Mouse (Mus musculus): Measurements from ENCODE around the gene Rara. TPM values are rescaled to one million over a fixed set of nuclear protein-coding genes. Genes with fewer than 3 reads are reported as not detected.
A peak's percentile ranks its signal among the peaks of the same experiment; 100 is the strongest.
"Not testable (repeated sequence)": the region's sequence is repeated elsewhere in the genome, so short reads cannot be mapped to it uniquely, and the experiment has no call there.

The Rara gene
- total RNA-seq, 2 experiments from 2014 or later = 18.3 to 26.6 TPM

DNA sequence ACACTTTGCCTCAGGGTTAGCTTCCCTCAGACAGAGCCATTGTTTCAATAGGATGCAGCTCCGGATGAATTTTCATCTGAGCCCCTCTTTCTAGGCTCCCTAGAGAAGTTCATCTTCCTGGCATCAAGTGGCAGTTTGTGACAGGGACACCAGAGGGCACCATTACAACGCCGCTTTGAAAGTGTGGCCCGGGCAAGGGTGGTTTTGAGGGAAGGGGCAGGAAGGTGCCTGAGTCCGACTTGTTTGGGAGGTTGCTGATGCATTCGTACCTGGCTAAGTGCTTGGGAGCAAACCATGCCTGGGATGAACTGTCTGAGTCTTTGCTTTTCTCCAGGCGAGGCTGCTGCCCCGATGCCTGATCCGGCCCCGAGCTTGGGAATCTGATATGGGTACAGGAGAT lies 5.3 kb upstream of the Rara start:
- peak in 1 of 2 experiments; percentile 62 for DNase-seq (ENCODE audit: low spot score in 2 of 2)

DNA sequence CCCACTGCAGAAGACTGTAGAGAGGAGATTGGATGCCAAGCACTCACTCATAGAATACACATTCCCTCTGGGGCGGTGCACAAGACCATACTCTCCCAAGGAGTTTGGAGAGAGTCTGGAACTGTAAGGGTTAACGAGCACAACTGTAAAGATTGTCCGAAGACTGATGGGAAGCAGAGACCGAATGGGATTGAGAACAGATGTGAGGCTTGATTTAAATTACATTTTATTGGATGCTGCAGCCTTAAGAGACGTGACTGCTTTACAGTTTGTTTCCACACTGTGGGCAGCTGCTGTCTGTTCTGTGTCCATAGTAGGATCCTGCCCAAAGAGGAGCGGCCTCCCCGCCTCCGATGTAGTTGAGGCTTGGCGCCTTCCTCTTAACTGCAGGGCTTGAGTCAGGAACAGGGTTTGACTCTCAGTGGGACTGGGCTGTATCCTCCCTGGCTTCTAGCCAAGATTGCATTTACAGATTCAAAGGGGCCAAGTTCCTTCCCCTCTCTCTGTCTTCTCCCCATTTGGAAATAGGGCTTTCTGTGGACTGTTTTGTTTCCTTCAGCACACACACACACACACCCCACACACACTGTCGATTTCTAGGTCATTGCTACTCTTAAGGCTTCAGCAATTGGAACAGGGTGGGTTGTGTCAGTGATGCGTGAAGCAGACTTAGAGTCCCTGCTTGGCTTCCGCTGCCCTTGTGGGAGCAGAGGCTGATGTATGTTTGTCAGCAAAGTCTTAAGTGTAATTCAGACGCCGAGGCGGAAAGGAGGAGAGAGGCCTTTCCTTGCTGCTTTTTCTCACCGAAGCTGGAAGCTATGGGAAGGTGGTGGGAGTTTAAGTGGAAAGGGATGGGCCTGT lies 4.5 kb upstream of the Rara start:
- DNase-seq (ENCODE audit: low spot score in 2 of 2) = not testable (repeated sequence)

DNA sequence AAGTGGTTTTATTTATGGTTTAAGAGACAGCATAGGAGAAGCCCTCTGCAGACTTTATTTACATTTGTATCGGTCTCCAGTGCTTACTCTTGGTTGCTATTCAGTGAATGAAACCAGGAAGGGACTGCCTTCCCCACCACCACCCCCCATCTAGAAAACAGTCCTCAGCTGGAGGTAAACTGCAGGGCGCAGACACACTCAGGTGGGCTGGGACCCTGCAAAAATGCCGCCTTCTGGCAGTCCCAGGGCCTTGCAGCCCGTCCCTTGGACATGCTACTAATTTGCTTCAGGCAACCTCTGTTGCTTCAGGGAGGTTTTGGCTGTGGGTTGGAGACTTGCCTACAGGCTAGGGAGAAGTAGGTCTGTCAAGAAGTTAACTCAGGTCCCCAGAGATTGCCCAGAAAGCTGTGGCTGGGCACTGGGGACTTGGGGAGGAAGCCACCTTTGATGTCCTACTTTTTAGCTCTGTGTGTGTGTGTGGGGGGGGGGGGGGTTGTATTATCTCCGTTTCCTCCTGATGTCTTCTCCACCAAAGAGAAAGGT lies 2.9 kb upstream of the Rara start:
- no peak for DNase-seq (ENCODE audit: low spot score in 2 of 2)

DNA sequence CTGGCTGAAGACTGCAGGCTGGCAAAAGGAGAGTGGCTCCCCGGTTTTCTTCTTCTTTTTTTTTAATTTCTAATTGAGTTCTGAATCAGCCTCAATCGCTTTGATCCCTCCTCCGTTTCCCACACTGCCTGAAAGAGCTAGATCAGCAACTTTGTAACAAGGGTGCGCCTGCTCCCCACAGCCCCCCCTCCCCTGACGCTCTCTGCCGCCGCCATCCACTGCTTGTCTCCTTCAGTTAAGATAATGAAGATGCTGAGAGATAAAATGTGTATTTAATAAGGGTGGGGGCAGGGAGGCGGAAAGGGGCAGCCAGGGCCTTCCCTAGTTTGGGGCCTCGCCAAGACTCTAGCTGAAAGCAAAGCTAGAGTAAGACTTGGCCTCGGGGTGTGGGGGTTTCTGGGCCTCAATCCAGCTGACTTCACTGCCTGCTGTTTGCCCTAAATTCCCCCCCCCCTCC lies 2.3 kb upstream of the Rara start:
- no peak for DNase-seq (ENCODE audit: low spot score in 2 of 2)

DNA sequence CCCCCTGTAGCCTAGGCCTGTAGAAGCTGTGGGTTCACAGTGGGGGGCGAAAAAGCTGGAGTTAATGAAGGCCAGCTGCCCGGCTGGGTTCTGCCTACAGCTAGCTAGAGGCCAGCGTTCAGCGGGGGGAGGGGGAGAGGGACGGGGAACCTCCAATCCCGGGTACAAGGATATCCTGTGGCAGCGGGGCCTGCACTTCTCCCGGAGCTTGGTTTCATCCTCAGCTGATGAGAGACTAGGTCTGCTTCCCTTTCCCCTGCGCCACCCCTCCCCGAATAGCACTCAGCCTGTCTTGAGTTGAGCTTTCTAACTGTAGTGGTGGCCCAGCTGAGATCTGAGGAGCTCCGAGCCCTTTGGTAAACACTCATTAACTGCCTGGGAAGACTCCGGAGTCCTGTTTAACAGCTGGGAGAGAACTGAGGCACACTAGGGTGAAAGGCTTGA lies 1.7 kb upstream of the Rara start:
- no peak for DNase-seq (ENCODE audit: low spot score in 2 of 2)

DNA sequence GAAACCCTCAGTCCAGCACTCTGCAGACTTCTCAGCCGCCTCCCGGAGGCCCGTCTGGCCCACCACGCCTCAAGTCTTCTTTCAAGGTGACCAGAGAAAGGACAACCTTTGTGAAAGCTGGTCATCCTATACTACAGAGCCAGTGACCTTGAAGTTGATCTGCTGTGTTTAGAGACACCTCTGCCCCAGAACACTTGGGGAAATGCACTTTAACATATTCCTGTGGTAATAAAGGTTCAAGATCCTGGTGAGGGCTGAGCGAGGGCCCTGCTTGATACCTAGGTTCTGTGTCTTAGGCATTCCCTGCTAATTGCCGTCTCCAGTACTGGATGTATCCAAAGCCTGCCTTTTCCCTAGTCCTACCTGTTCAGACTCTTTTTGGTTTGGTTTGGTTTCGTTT lies 1.1 kb upstream of the Rara start:
- no peak for DNase-seq (ENCODE audit: low spot score in 2 of 2)

DNA sequence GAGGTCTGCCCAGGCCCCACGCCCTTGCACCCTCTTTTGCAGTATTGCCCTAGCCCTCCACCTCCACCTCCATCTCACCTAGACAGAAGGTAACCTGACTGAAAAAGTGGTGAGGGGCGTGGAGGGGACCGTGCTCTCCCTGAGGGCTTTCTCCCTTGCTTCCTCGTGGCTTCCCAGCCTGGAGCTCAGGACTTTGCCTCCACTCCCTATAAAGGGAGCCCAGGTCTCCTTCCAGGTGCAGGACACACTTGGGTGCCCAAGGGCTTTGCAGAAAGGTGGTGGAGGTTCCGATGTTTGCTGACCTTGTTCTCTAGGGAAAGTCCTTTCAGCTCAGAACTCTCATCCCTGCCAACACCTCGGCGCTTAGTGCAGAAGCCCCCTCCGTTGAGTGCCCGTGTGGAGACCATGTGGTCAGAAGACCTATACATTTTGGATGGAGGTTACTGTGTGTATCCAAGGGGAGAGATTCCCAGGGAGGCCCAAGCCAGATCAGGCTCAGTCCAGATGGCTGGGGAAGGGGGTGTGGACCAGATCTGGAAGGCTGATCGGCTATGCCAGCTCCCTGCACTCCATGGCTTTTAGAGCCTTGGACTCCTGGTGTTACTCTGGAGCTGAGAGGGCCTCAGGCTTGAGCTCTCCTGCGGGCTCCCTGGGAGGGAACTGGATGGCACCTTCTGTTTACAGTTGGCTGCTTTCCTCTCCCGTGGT lies 722 bp downstream of the Rara start:
- DNase-seq (ENCODE audit: low spot score in 2 of 2) = no peak

DNA sequence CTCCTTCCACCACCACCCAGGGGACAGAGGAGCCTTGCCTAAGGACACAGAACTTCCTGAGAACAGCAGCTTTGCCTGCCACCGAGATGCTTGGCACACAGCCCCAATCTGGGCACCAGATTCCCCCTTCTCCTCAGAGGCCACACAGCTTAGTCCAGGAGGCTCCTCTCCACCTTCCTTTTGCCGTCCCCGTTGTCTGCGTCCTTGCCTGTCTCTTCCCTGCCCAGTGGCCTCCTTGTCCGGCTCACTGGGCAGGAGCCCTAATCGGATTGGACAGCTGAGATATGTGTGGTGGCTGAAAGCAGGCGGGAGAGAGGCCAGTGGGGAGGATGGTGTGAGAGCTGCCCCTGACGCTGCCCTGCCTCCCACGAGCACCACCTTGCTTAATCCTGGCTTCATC lies 1.9 kb downstream of the Rara start:
- DNase-seq (ENCODE audit: low spot score in 2 of 2) = no peak

DNA sequence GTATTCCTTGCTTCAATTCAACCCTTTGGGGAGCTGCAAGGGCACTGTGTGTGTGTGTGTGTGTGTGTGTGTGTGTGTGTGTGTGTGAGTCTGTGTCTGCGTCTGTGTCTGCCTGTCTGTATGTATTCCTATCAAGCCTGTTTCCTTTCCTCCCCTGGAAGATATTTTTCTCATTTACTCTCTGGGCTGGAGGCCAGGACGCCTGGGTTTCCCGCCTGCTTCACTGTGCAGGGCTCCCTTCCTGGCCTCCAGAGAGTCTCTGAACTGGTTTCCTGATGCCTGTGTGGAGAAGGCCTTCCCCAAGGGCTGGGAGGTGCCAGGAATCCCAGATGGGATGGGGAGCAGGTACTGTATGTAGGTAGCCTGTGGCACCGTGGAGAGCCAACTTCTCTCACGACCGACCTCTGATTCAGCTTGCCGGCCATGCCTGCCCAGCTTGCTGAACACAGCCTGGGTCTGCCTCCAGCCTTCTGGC lies 2.5 kb downstream of the Rara start:
- no peak for DNase-seq (ENCODE audit: low spot score in 2 of 2)

DNA sequence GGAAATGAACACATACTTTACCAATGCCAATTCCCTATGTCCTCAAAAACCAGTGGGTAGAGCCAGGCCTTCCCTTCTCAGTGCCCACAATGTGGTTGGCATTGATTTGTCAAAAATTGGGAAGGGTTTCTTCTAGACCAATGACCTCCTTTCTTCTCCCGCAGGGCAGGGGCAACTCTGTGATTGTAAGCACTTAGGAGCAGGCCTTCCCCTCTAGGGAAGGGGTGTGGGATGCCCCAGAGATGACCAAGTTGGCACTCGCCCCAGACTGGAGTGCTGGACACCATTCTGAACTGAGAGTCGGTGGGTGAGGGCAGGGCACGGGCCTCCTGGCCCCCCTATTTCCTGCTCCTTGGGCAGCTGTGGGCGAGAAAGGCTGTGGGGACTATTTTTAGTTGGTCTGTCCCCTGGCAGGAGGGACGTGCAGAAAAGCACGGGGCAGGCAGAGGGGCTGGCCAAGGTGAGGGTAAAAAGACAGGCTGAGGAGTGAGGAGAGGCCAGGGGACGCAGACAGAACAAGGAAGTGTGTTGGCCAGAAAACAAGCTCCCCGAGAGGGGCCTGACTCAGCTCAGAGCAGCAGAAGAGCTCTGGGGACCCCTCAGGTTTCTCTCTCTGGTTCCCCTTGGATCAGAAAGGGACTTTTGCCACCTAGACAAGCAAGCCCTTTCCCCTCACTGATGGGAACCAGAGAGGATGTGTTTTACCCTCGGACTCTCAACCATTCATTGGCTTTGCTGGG lies 3.3 kb downstream of the Rara start:
- DNase-seq (ENCODE audit: low spot score in 2 of 2) = no peak

DNA sequence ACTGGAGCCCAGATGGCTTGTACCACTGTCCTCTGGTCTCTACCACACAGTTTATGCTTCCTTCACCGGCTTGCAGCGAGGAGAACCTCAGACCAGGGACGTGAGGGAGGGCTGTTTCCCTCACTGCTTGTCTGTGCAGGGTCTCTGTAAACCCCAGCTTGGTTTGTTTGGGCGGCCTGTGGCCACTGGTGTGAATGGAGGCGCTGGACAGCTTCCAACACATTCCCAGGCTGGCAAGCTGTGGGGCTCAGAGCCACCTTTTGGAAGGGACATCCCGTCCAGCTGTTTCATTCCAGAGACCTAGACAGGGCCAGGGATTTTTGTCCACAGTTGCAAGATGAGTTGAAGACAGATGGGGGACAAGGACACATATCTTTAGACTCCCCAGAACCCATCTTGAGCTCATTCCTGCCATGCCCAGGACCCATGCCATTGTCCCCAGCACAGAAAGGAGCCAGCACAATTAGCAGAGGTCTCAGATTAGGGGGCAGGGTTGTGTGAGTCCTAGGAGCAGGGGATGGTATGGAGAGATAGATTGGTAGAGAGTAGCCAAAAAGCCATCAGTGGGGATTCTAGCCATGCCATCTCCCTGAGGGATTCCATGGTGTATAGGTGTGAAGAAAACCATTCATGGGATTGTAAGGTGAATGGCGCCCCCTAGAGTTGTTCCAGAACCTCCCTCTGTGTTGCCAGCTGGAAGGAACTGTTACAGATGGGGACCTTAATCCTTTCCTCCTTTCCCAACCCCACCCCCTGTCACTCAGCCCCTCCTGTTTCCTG lies 4.1 kb downstream of the Rara start:
- DNase-seq (ENCODE audit: low spot score in 2 of 2) = no peak

DNA sequence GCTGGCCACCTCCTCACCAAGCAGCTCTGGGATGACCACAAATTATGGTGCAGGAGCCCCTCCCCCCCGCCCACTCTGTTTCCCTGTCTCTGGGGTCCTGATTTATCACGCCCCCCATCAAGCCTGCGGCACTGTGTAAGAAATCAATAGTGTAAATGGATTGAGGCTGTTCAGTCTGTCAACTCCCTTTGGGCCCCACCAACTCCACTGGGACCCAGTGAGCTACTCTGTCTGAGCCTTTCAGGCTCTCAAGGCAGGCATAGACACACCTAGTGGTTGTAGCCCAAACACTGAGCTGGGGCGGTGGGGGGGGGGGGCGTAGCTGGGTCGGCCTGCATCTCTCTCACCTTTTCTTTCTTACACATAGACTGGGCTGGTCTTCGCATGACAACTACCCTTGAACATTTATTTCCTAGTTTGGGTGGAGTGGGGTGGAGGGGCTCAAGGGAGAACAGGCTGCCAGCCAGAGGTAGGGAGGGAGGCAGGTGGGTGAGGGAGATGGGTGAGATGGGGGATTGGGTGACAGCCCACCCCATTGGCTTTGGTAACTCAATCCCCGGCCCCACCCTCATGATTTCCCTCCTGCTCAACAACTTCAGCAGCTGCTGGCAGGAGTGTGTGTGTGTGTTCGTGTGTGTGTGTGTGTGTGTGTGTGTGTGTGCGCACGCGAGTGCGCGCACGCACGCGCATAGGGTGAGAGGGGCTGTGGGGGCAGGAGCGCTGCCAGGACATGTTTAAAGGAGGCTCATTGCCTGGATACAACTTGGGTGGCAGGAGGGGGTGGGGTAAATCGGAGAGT lies 4.9 kb downstream of the Rara start:
- no peak for DNase-seq (ENCODE audit: low spot score in 2 of 2)

DNA sequence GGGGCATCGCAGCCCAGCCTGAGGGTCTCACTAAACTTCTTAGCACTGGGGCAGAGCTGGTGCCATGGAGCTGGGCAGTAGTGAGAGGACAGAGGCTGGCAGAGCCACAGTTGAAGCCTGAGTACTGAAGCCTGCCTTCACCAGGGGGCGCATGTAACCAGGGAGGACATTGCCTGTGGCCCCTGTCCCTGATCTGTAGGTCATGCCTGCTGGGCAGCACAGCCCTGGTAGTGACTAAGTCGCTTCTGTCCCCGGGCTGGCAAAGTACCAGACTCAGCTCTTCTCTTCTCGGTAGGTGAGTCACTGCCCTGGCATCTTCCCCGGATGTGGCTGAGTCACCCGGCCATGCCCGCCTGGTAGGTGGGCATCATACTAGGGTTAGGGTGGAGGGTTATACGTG lies 5.5 kb downstream of the Rara start:
- DNase-seq (ENCODE audit: low spot score in 2 of 2) = peak in 1 of 2 experiments; percentile 67

DNA sequence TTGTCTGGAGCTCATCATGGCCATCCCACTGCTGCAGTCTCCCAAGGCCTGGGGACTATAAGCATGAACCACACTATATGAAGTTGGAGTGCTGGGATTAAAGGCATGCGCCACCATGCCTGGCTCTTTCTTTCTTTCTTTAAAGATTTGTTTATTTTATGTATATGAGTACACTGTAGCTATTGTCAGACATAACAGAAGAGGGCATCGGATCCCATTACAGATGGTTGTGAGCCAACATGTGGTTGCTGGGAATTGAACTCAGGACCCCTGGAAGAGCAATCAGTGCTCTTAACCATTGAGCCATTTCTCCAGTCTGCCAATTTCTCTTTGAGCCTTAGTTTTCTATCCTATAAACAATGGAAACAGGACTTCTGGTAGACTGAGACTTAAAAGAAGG lies 6.2 kb downstream of the Rara start:
- not testable (repeated sequence) for DNase-seq (ENCODE audit: low spot score in 2 of 2)

DNA sequence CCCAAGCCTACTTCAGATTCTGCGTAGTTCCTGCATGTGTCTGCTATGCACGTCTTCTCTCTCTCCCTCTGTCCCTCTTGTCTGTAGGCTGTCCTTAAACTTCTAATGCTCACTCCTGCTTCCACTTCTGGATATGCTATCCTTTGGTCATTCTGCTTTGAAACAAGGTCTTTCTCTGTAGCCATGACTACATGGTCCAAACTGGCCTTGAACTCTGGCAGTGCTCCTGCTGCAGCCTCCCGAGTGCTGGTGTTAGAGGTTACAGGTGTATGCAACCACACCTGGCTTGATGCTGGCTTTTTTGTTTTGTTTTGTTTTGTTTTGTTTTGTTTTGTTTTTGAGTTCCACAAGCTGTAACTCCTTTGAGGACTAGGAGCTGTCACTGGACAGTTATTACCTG lies 6.7 kb downstream of the Rara start:
- DNase-seq (ENCODE audit: low spot score in 2 of 2) = no peak

DNA sequence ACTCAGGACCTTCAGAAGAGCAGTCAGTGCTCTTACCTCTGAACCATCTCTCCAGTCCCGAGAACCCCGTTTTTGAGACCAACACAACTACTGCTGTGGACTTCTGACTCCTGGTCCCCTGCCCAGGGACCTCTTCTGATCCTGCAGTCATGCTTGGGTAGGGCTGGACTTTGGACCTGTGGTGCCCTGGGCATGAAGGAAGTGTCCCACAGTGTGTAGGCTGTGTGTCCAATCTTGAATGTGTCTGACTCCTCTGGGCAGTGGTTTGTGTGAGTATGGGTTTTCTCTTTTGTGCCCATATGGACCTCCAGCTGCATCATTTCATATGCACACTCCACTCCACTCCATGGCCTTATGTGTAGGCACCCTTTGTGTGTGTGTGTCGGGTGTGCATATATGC lies 7.5 kb downstream of the Rara start:
- DNase-seq (ENCODE audit: low spot score in 2 of 2) = no peak

DNA sequence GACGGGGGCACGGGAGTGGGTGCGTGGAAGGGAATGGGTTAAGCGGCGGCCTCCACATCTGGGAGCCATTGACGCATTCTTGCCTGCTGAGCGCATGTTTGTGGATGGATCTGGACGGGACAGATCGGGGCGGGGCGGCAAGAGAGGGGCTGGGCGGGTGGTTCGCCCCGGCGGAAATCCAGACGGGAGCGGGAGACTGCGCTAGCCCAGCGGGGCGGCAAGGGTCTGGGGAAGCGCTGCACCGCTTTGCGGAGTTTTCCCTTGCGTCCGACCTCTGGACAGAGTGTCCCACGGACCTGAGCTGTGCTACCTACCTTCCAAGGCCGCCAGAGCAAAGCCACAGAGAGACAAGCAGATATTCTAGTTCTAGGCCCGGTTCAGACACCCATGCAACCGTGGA lies 8.6 kb downstream of the Rara start:
- no peak for DNase-seq (ENCODE audit: low spot score in 2 of 2)

DNA sequence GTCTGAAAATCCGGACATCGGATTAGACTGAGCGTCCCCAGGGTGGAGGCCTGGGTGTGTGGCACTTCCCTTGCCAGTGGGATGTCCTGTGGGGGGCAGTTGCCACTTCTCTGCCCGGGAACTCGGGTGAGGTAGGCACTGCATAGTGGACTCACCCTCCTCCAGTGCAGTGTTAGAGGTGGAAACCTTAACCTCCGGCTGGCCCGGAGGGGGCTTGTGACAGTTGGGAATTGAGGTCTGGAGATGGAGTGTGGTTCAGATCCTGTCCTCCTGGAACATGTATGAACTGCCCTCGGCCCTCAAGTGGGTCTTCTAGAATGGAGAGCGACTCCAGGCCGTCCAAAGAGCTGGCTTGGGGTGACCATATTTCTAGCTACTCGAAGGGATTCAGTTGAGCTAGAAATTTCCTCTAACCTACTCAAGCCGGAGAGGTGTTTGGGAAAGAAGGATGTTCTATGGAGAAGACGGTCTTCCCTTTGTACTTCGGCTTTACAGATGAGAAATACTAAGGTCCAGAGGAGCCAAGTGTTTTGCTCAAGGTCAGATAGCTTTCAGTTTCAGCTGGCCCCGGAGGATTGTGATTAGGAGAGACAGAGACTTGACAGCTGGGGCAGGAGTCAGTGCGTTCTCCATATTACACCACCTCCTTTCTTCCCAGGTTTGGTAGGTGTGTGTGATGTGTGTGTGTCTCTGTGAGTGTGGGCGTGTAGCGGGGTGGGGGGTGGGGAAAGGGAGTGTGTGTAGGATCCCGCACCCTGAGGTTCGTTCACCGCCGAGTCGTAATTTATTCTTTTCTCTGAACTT lies 9.2 kb downstream of the Rara start:
- DNase-seq (ENCODE audit: low spot score in 2 of 2) = no peak

DNA sequence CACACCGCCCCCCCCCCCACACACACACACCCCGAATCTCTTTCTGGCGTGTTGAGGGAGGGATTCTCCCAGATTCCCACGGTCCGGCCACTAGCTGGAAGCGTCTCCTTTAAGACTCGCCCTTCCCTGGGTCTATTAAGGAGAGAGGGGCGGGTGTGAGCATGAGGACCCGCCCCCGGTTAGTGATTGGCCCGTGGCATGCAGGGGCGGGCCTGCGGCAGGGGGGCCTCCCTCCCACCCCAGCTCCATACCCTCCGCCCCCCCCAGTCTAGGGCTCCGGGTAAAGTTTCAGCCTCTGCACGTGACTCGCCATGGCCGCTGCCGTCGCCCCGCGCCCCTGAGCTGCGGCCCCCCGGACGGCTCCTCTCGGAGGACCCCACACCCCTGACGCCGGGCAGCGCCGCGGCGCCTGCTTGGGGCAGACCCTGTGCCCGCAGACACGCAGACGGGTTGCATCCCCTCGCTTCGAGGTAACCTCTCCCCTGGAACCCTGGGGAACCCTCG lies 9.8 kb downstream of the Rara start:
- DNase-seq (ENCODE audit: low spot score in 2 of 2) = peak in 1 of 2 experiments; percentile 71
